Mouse (Mus musculus): ENCODE results near the gene Slmap.

- no peak for TF ChIP-seq CTCF (IDR thresholded peaks at IDR 0.05; ENCODE audit: low read depth, low read length)
- TF ChIP-seq POLR2A (IDR thresholded peaks at IDR 0.05; ENCODE audit: extremely low read depth, insufficient read depth, low read length) = no peak
These were observed 87.5 kb downstream of the Slmap start for GRCm38 (mm10) chr14:26447223-26447622.
